Mouse (Mus musculus): ENCODE results near the gene Atp10a. TPM values are rescaled to one million over a fixed set of nuclear protein-coding genes. Genes with fewer than 3 reads are reported as not detected.

The Atp10a gene
- polyA plus RNA-seq, 2 experiments: 3.0 to 6.6 TPM

GRCm38 (mm10) chr7:58718556-58718955, 62.6 kb downstream of the Atp10a start:
- DNase-seq (ENCODE audit: low spot score): no peak
- peaks cover 6% of the 10 kb centered on the region; the same call in 1 of the 2 replicates for H3K4me1 ChIP-seq (ENCODE audit: control insufficient read depth, insufficient read depth, low read length)
- H3K9me3 ChIP-seq (ENCODE audit: control insufficient read depth, low read length): no peaks in the 10 kb centered on the region
- TF ChIP-seq POLR2A (IDR thresholded peaks at IDR 0.05; ENCODE audit: borderline replicate concordance, extremely low read depth, insufficient read depth, insufficient read length): no peak
- H3K9ac ChIP-seq (ENCODE audit: low read depth, low read length, severe bottlenecking): no peak overlapping the region
- no peak overlapping the region for H3K27ac ChIP-seq (replicated peaks; ENCODE audit: low read depth, low read length)
- no peaks in the 10 kb centered on the region for H3K36me3 ChIP-seq (ENCODE audit: control insufficient read depth, insufficient read depth, low read length)
- no peaks in the 10 kb centered on the region for H3K27me3 ChIP-seq (ENCODE audit: control insufficient read depth, insufficient read depth, low read length)
- no peak overlapping the region for H3K4me3 ChIP-seq (replicated peaks; ENCODE audit: low read length)
- H3K4me2 ChIP-seq (replicated peaks; ENCODE audit: low read depth, low read length, severe bottlenecking): no peak overlapping the region
- WGBS: 90% methylated on average over 2 of the region's 2 CpGs
- no peak for ATAC-seq (ENCODE audit: low FRiP score, low read depth)

- 49% methylated on average over 4 of the region's 4 CpGs for WGBS
- ATAC-seq (ENCODE audit: low FRiP score, low read depth): no peak
- Histone ChIP-seq H3K36me3 (ENCODE audit: control insufficient read depth, insufficient read depth, low read length) (no peaks in the 10 kb centered on the region), H3K27me3 (ENCODE audit: control insufficient read depth, insufficient read depth, low read length) (no peaks in the 10 kb centered on the region), H3K4me2 (replicated peaks; ENCODE audit: low read depth, low read length, severe bottlenecking) (no peak overlapping the region), H3K4me1 (ENCODE audit: control insufficient read depth, insufficient read depth, low read length) (peaks cover 6% of the 10 kb centered on the region; the same call in 1 of the 2 replicates), H3K9me3 (ENCODE audit: control insufficient read depth, low read length) (no peaks in the 10 kb centered on the region), H3K27ac (replicated peaks; ENCODE audit: low read depth, low read length) (no peak overlapping the region), H3K4me3 (replicated peaks; ENCODE audit: low read length) (no peak overlapping the region), H3K9ac (ENCODE audit: low read depth, low read length, severe bottlenecking) (no peak overlapping the region)
- no peak for DNase-seq (ENCODE audit: low spot score)
- TF ChIP-seq POLR2A (IDR thresholded peaks at IDR 0.05; ENCODE audit: borderline replicate concordance, extremely low read depth, insufficient read depth, insufficient read length): no peak
Observed at GRCm38 (mm10) chr7:58719218-58719938, 63.4 kb downstream of the Atp10a start.

- Histone ChIP-seq H3K9ac (ENCODE audit: low read depth, low read length, severe bottlenecking) (no peak overlapping the region), H3K4me3 (replicated peaks; ENCODE audit: low read length) (no peak overlapping the region), H3K9me3 (ENCODE audit: control insufficient read depth, low read length) (no peaks in the 10 kb centered on the region), H3K4me2 (replicated peaks; ENCODE audit: low read depth, low read length, severe bottlenecking) (no peak overlapping the region), H3K36me3 (ENCODE audit: control insufficient read depth, insufficient read depth, low read length) (no peaks in the 10 kb centered on the region), H3K4me1 (ENCODE audit: control insufficient read depth, insufficient read depth, low read length) (no peaks in the 10 kb centered on the region; the same call in 1 of the 2 replicates), H3K27ac (replicated peaks; ENCODE audit: low read depth, low read length) (no peak overlapping the region), H3K27me3 (ENCODE audit: control insufficient read depth, insufficient read depth, low read length) (no peaks in the 10 kb centered on the region)
- WGBS: 90% methylated on average over 1 of the region's 1 CpGs
- no peak for ATAC-seq (ENCODE audit: low FRiP score, low read depth)
- no peak for TF ChIP-seq POLR2A (IDR thresholded peaks at IDR 0.05; ENCODE audit: borderline replicate concordance, extremely low read depth, insufficient read depth, insufficient read length)
- DNase-seq (ENCODE audit: low spot score): no peak
Observed at GRCm38 (mm10) chr7:58722250-58722649, 66.3 kb downstream of the Atp10a start.

- Histone ChIP-seq H3K4me2 (replicated peaks; ENCODE audit: low read depth, low read length, severe bottlenecking) (no peak overlapping the region), H3K9me3 (ENCODE audit: control insufficient read depth, low read length) (no peaks in the 10 kb centered on the region), H3K4me3 (replicated peaks; ENCODE audit: low read length) (no peak overlapping the region), H3K27ac (replicated peaks; ENCODE audit: low read depth, low read length) (no peak overlapping the region), H3K27me3 (ENCODE audit: control insufficient read depth, insufficient read depth, low read length) (no peaks in the 10 kb centered on the region), H3K9ac (ENCODE audit: low read depth, low read length, severe bottlenecking) (no peak overlapping the region), H3K4me1 (ENCODE audit: control insufficient read depth, insufficient read depth, low read length) (peaks cover 3% of the 10 kb centered on the region; the same call in 1 of the 2 replicates), H3K36me3 (ENCODE audit: control insufficient read depth, insufficient read depth, low read length) (no peaks in the 10 kb centered on the region)
- ATAC-seq (ENCODE audit: low FRiP score, low read depth) (peak; percentile 73), DNase-seq (ENCODE audit: low spot score) (peak; percentile 54)
- WGBS: 23% methylated on average over 8 of the region's 8 CpGs
- no peak for TF ChIP-seq POLR2A (IDR thresholded peaks at IDR 0.05; ENCODE audit: borderline replicate concordance, extremely low read depth, insufficient read depth, insufficient read length)
Observed at GRCm38 (mm10) chr7:58730201-58730600, 74.2 kb downstream of the Atp10a start.

- H3K4me3 ChIP-seq (replicated peaks; ENCODE audit: low read length): no peak overlapping the region
- H3K4me1 ChIP-seq (ENCODE audit: control insufficient read depth, insufficient read depth, low read length): peaks cover 3% of the 10 kb centered on the region; the same call in 1 of the 2 replicates
- 58% methylated on average over 1 of the region's 1 CpGs for WGBS
- H3K27me3 ChIP-seq (ENCODE audit: control insufficient read depth, insufficient read depth, low read length): no peaks in the 10 kb centered on the region
- TF ChIP-seq POLR2A (IDR thresholded peaks at IDR 0.05; ENCODE audit: borderline replicate concordance, extremely low read depth, insufficient read depth, insufficient read length): no peak
- H3K9me3 ChIP-seq (ENCODE audit: control insufficient read depth, low read length): no peaks in the 10 kb centered on the region
- H3K27ac ChIP-seq (replicated peaks; ENCODE audit: low read depth, low read length): no peak overlapping the region
- DNase-seq (ENCODE audit: low spot score): no peak
- no peak for ATAC-seq (ENCODE audit: low FRiP score, low read depth)
- no peak overlapping the region for H3K9ac ChIP-seq (ENCODE audit: low read depth, low read length, severe bottlenecking)
- H3K36me3 ChIP-seq (ENCODE audit: control insufficient read depth, insufficient read depth, low read length): no peaks in the 10 kb centered on the region
- H3K4me2 ChIP-seq (replicated peaks; ENCODE audit: low read depth, low read length, severe bottlenecking): no peak overlapping the region
Observed at GRCm38 (mm10) chr7:58730831-58731230, 74.9 kb downstream of the Atp10a start.

Measured in limb, embryonic 14.5 days (tissue).